In genomic region chr13:69809681-69810611, GRCm38 (mm10) we compare ENCODE assay signal across 8 mouse cellular contexts. TPM values are rescaled to one million over a fixed set of nuclear protein-coding genes. Genes with fewer than 3 reads are reported as not detected.
DNase-seq lines count a peak whose midpoint lies in the region; ATAC-seq lines count a peak whose summit lies in the region.

No protein-coding gene starts in this region.

- H3K27me3 ChIP-seq in hindbrain, embryonic 14.5 days (ENCODE audit: control insufficient read depth, insufficient read depth, low read length) = no peaks in the 10 kb centered on the region

- peak overlapping the region; percentile 99 for H3K4me2 ChIP-seq in hindbrain, embryonic 14.5 days (replicated peaks)

- H3K4me1 ChIP-seq in hindbrain, embryonic 14.5 days (replicated peaks; ENCODE audit: control insufficient read depth, insufficient read depth, low read length) = peaks cover 14% of the 10 kb centered on the region

- 0 out of 2 replicates have a peak overlapping the region, but pooled peaks have one; percentile 20 for H3K27ac ChIP-seq in hindbrain, embryonic 14.5 days

- no peaks in the 10 kb centered on the region for H3K9me3 ChIP-seq in hindbrain, embryonic 14.5 days (ENCODE audit: control insufficient read depth, low read length)

- peak overlapping the region; percentile 93 for H3K9ac ChIP-seq in hindbrain, embryonic 14.5 days

- ATAC-seq in hindbrain, embryonic 14.5 days (ENCODE audit: low FRiP score) = peak; percentile 93

- H3K4me3 ChIP-seq in hindbrain, embryonic 14.5 days (replicated peaks; ENCODE audit: low read length) = peak overlapping the region; percentile 93

- 2% methylated on average over 55 of the region's 55 CpGs for WGBS in hindbrain, embryonic 14.5 days

- DNase-seq in WW6 (ENCODE audit: low read depth, low spot score) = peak; percentile 61
- DNase-seq in cerebellum, postnatal 36 days = peak; percentile 82 to 90
- DNase-seq in frontal cortex, postnatal 36 days (ENCODE audit: low spot score in 2 of 2) = peak; percentile 70 to 73
- peak; percentile 88 for DNase-seq in hindbrain, embryonic 14.5 days (ENCODE audit: low spot score)
- DNase-seq in layer of hippocampus, postnatal 36 days = peak; percentile 80 to 81
- DNase-seq in lung, postnatal 36 days = peak; percentile 91
- DNase-seq in retina, postnatal 1 day = peak; percentile 92
- peak; percentile 81 to 86 for DNase-seq in urinary bladder, adult 18-20 months (ENCODE audit: low spot score in 2 of 2)

- H3K36me3 ChIP-seq in hindbrain, embryonic 14.5 days (replicated peaks; ENCODE audit: control insufficient read depth, insufficient read depth) = peaks cover 35% of the 10 kb centered on the region

RNA-seq across cellular contexts. Expression of gene Med10, which starts 7.8 kb away (rescaled TPM):
- polyA plus RNA-seq in hindbrain, embryonic 14.5 days (2014; fragmentation: Nextera tagmentation; extraction: Ambion mirVana) = 140 and 150 TPM in 2 replicates
- 10 to 100 TPM; 60.2 to 63.5 TPM for total RNA-seq in layer of hippocampus, postnatal 36 days (2021)

Comparison
In these comparisons a context has a peak if more than half of its experiments do, and no peak if none do; other contexts are left out.
1. Peak in every context shown above with its lines: DNase-seq, ATAC-seq, H3K4me3 ChIP-seq and H3K27ac ChIP-seq.